Mouse (Mus musculus): Measurements from ENCODE around the gene Akr1a1.
"Not testable (repeated sequence)": the region's sequence is repeated elsewhere in the genome, so short reads cannot be mapped to it uniquely, and the experiment has no call there.

Gene Akr1a1

DNA sequence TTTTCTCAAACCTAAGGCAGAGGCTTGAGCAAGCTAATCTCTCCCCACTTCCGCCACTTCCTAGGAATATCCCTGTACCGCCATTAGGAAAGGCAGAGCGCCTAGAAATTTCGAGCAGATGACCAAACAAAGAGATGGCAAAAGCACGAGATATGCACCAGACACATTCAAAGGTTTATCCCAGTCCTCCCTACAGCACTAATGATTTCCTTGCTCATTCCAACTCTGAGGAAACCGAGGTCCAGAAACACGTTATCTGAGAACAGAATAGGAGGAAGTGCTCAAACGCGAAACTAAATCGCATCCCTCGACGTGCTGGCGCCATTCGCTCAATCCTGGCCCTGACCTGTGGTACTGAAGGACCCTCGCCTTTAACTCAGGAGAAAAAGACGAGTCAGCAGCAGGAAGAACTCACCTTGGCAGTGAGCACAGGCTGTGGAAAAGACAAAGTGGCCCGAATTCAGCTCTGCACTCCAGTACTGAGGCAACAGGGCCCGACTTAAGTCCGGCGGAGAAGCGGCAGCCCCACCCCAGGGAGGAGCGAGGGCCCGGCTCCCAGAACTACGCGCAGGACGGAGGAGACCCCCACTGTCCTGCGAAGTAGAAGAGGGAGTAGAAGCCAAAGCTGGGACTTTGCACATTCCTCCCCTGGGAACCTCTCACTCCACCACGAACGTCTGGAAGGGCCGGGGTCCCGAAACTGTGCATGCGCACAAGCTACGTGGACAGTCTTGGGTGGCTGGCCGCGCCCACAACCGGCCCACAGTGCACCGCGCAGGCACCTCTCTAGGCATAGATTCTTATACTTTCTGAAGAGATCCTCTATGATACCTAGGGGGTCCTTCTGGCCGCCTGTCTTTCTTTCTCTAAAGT, at the start of gene Akr1a1:
Akr1a1 (minus strand) TSS at position 757 of the 873 bp plus-strand sequence.
- DNase-seq (ENCODE audit: inconsistent age in 2 of 2, low spot score in 1 of 2), result peak; percentile 94 to 98

DNA sequence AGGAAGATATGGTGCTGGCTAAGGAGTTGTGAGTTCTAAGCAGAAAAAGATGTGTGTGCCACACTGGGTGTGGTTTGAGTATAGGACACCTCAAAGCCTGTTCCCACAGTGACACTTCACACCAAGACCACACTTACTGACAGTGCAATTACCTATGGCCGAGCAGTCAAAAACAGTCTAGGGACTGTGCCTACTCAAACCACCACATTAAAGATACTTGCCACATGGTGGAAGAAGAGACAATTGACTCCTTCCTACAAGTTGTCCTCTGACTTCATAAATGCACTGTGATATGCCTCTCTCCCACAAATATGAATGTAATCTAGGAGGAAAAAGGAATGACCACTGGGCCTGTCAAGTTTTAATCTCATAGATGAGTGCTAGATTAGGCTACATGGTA, 49.5 kb upstream of the Akr1a1 start:
- DNase-seq (ENCODE audit: inconsistent age in 2 of 2, low spot score in 1 of 2), result no peak

DNA sequence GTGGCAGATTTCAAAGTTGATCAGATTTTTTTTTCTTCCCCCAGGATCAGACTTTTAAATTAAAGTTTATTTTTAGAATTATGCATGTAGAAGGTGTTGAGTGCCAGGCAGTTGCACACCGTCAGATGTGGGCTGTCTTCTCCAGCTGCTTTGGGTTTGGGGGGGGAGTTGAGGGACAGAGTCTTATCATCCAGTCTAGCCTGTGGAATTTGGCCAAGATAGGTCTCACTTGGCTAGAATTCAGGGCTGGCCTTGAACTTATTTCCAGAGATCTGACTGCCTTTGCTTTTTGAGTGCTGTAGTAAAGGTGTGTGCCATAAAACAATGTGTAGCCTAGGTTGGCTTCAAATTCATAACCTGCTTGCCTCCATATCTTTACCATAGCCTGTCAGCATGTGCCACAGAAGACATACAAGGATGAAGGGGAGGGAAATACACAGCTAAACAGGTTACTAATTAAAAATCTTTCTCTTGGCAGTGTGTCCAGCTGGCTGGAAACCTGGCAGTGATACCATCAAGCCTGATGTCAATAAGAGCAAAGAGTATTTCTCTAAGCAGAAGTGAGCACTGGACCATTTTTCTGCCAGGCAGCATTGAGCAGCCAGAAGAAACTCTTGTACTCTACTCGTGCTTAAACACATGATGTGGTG, 47.3 kb upstream of the Akr1a1 start:
- DNase-seq (ENCODE audit: inconsistent age in 2 of 2, low spot score in 1 of 2), result peak; percentile 73 to 90

DNA sequence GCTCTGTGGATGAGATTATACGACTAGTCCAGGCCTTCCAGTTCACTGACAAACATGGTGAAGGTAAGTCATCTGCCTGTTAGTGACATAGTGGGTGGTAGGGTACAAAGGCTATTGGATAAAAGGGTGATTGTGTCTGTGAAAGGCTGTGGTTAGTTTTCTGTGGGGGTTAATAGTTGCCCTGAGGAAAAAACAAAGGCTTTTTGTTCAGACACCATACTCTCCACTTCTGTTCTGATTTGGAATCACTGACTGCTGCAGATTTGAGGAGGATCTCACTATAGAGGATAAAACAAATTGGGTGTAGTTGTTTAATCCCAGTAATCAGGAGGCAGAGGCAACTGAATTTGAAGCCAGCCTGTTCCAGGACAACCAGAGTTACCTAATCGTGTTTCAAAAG, 42.3 kb upstream of the Akr1a1 start:
- no peak for DNase-seq (ENCODE audit: inconsistent age in 2 of 2, low spot score in 1 of 2)

DNA sequence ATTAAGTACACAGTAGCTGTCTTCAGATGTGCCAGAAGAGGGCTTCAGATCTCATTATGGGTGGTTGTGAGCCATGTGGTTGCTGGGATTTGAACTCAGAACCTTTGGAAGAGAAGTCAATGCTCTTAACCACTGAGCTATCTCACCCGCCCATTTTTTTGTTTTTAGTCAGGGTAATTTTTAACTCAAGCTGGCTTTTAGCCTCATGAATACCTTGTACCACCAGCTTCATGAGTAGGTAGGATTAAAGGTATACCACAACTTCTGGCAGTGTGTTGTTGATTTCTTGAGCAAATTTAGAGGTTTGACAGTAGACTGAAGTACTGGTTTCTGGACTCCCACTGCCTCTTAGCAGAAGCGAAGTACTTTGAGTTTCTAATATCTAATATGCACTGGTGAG, 40.7 kb upstream of the Akr1a1 start:
- no peak for DNase-seq (ENCODE audit: inconsistent age in 2 of 2, low spot score in 1 of 2)

DNA sequence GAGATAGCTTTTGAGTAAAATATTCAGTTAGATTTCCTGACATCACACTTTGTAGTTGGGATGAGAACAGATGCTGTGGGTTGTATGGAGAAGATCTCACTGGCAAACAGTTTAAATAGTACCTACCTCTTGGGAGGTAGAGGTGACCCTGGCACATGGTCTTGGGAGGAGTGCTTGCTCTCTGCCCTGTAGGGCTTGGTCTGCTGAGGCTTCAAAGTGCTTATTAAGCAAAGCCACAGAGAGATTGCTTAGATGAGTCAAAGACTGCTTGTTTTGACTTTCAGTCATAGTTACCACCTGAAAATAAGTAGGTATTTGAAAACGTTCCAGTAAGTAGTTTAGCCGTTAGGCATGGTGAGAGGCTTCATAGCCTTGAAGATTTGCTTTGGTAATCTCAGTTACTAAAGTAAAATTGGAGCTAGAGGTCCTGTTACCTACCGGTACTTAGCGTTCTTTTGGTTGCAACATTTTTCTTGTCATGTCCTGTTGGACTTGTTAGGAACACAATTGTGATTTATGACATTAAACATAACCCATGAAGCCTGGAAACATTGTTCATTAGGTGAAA, 37.9 kb upstream of the Akr1a1 start:
- DNase-seq (ENCODE audit: inconsistent age in 2 of 2, low spot score in 1 of 2), result no peak

DNA sequence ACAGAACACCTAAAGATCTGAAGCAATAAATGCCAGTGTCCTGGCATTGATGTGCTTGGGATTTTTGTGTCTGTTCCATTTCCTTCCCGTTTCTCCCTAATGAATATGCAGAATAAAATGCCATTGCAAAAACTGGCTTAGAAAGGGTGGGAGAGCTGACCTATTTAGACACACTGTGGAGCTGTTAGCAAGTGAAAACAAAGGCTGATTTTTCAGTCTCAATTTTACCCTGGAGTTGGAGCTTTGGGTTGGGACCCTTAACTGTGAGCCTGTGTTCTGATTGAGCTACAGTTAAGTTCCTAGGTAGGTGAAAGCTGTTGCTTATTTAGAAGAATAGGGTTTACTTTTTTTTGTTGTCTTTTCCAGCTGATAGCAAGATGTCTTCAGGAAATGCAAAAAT, 35.6 kb upstream of the Akr1a1 start:
- no peak for DNase-seq (ENCODE audit: inconsistent age in 2 of 2, low spot score in 1 of 2)

DNA sequence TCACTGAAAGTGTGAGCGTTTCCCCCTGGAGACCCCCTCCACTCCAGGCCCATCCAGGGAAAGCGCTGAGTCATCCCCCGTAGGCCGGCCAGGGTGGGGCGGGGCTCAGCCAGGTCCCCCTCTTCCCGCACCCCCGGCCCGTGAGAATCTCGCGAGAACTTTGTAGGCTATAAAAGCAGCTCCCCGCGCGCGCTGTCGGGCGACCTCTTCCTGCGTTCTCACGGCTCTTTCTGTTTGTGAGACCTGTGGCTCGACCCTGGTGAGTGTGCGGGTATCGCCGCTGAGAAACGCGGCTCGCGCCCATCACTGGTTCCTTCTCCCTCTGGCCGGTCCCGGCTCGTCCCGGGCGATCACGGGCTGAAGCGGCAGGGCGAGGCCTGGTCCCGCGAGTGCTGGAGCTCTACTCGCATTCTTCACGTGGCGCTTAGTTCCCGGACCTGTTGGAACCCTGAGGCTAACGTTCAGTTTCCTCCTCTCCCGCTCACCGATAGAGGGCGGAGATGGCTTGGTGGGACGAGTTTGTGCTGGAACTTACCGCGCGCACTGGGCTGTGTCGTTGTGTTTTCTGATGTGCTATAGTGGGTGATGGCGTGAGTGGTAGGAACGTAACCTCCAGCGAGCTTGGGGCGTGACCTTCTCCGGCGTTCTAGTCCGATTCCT, 34.1 kb upstream of the Akr1a1 start, which contains the start of gene Prdx1:
Prdx1 (plus strand) TSS at position 143 of the 660 bp plus-strand sequence.
- DNase-seq (ENCODE audit: inconsistent age in 2 of 2, low spot score in 1 of 2), result peak; percentile 96 to 100

DNA sequence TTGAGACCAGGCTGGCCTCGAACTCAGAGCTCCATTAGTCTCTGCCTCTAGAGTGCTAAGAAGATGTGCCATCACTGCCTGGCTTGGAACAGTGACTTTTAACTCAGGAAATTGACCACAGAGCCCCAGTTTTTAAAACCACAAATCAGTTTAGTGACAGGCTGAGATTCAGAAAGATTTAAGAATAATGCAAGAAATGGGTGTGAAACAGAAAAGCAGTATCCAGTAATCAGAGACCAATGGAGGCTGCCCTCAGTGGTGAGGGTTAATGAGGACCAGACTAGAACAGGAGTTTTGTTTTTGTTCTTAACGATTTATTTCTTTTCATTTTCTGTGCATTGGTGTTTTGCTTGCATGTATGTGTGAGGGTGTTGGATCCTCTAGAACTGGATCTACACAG, 33.2 kb upstream of the Akr1a1 start:
- DNase-seq (ENCODE audit: inconsistent age in 2 of 2, low spot score in 1 of 2), result no peak

DNA sequence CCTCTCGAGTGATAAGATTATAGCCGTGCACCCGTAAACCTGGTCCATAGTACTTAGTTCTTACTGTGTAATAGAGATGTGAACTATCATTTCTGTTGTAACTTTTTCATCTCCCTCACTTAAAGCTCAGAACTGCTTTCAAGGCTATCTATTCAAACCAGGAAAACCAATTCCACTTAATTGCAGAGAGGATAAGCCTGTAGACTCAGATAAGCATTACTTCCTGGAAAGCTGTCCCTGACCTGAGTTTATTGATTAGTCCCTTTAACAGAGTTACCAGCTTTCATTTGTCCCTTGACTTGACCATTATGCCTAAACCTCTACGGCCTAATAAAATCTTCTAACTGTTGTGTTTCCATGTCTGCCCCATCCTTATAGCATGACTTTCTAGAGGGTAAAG, 32.5 kb upstream of the Akr1a1 start:
- no peak for DNase-seq (ENCODE audit: inconsistent age in 2 of 2, low spot score in 1 of 2)

DNA sequence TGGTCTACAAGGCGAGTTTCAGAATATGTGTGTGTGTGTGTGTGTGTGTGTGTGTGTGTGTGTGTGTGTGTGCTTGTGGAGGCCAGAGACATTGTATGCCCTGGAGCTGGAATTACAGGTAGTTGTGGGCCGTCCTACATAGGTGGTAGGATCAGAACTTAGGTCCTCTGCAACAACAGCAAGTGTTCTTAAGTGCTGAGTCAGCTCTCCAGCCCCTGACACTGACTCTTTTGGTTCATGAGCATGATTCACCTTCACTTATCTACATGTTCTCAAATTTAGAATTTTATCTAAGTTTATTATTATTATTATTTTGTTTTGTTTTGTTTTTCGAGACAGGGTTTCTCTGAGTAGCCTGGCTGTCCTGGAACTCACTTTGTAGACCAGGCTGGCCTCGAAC, 29.0 kb upstream of the Akr1a1 start:
- not testable (repeated sequence) for DNase-seq (ENCODE audit: inconsistent age in 2 of 2, low spot score in 1 of 2)

DNA sequence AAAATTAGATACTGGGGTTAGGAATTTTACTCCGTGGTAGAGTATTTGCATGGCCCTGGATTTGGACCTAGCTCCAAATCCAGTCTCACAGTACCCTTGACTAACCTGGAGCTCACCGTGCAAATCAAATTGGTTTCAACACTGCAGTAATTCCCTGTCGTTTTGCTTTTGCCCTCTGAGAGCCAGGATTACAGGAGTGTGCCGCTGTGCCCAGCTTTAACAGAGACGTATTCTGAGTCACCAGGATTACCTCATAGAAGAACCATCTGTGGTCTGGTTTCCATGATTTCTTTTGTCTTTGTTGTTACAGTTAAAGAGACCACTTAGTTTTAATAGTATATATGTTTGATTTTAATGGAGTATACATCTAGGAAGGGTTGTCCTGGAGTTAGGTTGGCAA, 27.7 kb upstream of the Akr1a1 start:
- DNase-seq (ENCODE audit: inconsistent age in 2 of 2, low spot score in 1 of 2), result peak in 1 of 2 experiments; percentile 66

DNA sequence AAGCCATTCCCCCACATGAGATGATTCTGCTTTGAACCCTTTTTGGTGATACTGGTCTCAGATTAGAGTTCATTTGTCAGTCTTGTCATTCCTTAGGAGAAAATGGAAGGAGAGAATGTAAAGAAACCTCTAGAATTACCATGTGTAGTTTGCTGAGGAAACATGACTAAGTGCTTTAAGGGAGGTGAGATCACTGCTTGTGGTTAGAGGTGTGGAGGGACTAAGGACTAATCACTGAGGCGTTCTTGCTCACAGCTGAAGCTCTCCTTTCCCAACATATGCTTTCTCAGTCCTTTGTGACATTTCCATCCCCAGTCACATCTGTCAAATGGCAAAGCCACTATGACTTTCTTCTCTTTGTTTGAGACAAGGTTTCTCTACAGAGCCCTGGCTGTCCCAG, 26.3 kb upstream of the Akr1a1 start:
- DNase-seq (ENCODE audit: inconsistent age in 2 of 2, low spot score in 1 of 2), result no peak

DNA sequence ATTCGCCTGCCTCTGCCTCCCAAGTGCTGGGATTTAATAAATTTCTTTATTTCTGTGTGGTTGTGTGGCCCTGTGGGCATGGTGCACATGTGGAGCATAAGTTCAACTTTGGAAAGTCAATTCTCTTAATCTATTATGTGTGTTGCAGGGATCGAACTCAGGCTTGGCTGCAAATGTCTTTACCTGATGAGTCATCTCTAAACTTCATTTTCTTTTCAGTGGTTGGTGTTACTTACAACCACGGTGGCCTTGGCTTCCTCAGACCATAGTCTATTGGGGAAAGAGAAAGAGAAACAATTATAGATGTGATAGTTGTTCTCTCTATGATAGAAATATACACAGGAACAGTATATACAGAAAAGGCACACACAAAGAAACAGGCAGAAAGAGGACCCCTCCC, 24.5 kb upstream of the Akr1a1 start:
- no peak for DNase-seq (ENCODE audit: inconsistent age in 2 of 2, low spot score in 1 of 2)

DNA sequence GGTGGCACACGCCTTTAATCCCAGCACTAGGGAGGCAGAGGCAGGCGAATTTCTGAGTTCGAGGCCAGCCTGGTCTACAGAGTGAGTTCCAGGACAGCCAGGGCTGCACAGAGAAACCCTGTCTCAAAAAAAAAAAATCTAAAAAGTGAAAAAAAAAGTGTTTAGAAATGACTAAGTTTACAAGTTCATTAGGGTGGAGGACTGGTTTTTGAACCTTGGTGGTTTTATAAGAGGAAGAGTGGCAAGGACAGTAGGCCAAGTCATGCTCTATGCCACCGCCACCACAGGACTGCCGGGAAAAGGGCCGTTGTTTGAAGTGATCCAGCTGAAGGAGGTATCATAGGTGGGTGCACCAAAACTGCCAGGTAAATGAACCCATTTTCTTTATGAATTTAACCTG, 23.3 kb upstream of the Akr1a1 start:
- not testable (repeated sequence) for DNase-seq (ENCODE audit: inconsistent age in 2 of 2, low spot score in 1 of 2)

DNA sequence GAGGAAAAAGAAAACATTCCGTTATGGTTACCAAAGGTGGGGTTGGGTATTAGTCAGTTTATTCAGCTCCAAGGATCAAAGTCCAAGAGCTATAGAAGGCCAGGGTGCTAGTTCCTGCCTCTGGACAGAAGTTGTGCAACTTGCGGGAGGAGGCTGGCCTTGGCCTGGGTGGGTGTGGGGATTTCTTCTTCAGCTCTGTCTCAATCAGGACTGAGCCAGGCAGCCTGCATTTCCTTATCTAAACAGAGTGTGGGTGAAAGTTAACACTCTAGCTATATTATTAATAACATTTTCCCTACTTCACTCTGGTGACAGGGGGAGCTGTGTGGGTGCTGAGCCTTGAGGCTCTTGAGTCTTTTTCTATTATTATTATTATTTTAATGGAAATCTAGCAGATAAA, 21.3 kb upstream of the Akr1a1 start:
- peak; percentile 84 to 93 for DNase-seq (ENCODE audit: inconsistent age in 2 of 2, low spot score in 1 of 2)

DNA sequence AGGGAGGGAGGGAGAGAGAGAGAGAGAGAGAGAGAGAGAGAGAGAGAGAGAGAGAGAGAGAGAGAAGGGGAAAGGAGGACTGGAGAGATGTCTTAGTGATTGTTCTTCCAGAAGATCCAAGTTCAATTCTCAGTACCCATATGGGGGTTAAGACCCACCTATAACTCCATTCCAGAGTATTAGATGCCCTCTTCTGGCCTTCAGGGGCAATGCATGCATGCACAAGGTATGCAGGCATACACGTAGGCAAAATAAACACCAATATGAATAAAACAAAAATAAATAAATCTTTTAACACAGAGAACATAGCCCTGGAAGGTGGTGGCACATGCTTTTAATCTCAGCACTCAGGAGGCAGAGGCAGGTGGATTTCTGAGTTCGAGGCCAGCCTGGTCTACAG, 17.8 kb upstream of the Akr1a1 start:
- peak in 1 of 2 experiments; percentile 50 for DNase-seq (ENCODE audit: inconsistent age in 2 of 2, low spot score in 1 of 2)

DNA sequence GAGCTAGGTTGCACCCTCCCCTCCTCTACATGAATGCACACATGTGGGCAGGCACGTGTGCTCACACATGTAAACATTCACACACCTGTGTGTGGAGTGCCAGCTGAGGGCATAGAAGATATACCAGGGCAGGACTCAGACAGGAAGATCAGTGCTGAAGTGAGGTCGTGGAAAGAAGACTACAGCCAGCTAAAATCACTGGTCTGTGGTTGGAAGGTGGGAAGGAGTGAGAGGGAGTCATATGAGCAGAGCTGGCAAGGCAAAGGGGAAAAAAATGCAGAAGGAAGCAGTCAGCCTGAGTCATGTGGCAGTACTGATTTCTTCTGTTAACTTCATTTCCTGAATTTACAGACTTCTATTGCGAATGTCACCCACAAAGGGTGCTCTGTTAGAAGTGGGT, 16.7 kb upstream of the Akr1a1 start:
- no peak for DNase-seq (ENCODE audit: inconsistent age in 2 of 2, low spot score in 1 of 2)

DNA sequence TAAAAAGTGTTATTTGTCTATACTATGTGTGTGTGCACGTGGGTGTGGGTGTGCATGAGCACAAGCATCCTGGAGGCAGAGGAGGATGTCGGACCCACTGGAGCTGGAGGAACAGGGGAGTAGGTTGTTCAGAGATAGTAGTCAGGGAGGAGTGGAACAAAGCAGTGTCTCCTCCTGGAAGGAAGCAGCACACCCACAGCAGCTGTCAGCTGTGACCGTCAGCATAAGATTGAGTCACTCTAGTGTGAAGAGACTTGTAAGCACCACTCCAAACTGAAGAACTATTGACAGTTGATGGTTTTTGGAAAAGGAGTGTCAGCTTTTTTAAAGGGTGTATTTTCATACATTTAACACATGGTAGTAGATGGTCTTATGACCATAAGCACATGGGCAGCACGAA, 15.1 kb upstream of the Akr1a1 start:
- DNase-seq (ENCODE audit: inconsistent age in 2 of 2, low spot score in 1 of 2), result no peak

DNA sequence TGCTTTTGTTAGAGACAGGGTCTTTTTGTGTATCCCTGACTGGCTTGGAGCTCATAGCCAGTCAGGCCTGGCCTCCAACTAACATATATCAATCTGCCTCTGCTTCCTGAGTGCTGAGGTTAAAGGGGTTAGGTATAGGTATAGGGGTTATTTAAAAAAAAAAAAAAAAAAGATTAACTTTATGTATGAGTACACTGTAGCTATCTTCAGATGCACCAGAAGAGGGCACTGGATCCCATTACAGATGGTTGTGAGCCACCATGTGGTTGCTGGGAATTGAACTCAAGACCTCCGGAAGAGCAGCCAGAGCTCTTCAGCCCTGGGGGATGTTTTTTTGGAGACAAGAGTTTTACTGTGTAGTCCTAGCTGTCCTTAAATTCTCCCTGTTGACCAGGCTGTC, 10.5 kb upstream of the Akr1a1 start:
- DNase-seq (ENCODE audit: inconsistent age in 2 of 2, low spot score in 1 of 2), result no peak

DNA sequence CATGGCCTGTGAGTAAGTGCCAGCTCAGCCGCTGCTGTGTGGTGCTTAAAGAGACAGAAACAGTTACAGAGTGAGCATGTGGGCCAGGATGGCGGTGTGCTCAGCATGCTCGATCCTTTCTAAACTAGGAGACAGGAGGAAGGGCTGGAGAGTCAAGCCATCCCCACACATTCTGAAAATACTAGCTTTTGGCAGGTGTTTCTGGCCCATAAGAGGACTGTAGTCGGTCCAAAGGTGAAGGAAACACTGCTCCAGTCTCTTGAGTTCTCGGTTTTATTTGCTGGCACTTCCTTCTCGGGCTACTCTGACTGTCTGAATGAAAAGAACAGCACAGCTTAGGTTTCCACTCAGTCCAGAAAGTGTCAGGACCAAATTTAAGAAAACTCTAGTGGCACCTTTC, 9.3 kb upstream of the Akr1a1 start:
- DNase-seq (ENCODE audit: inconsistent age in 2 of 2, low spot score in 1 of 2), result no peak

DNA sequence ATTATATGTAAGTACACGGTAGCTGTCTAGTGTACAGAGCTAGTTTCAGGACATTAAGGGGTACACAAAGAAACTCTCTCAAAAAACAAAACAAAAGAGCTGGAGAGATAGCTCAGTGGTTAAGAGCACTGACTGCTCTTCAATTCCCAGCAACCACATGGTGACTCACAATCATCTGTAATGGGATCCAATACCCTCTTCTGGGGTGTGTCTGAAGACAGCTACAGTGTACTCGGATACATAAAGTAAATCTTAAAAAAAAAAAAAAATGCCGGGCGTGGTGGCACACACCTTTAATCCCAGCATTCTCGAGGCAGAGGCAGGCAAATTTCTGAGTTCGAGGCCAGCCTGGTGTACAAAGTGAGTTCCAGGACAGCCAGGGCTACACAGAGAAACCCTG, 8.4 kb upstream of the Akr1a1 start:
- DNase-seq (ENCODE audit: inconsistent age in 2 of 2, low spot score in 1 of 2), result not testable (repeated sequence)

Data from adrenal gland, adult (tissue).